Mouse (Mus musculus) cerebellum, adult 2 months (tissue): ENCODE data around the gene Sacs. TPM values are rescaled to one million over a fixed set of nuclear protein-coding genes. Genes with fewer than 3 reads are reported as not detected.

ENCODE experiments used
- DNase-seq, 2 experiments: peaks; one replicate each; pipeline ENCODE4 v3.0.0; 2021
- H3K27ac ChIP-seq: fragments of 200-500 bp; 2 replicates; pipeline ENCODE4 v1.5.1; 2012; ENCODE audit warnings: low read length, control low read depth, inconsistent platforms; ENCODE audit not compliant: insufficient read depth
- H3K27me3 ChIP-seq: fragments of 200-500 bp; 2 replicates; pipeline ENCODE4 v1.6.1; 2012; ENCODE audit warnings: inconsistent platforms, mild to moderate bottlenecking, low read length, moderate library complexity; ENCODE audit not compliant: control insufficient read depth, insufficient read depth
- H3K4me1 ChIP-seq: fragments of 200-500 bp; 2 replicates; pipeline ENCODE4 v1.6.1; 2011; ENCODE audit warnings: low read length; ENCODE audit not compliant: control insufficient read depth, insufficient read depth
- H3K4me3 ChIP-seq: fragments of 200-500 bp; replicated peaks from 2 replicates; pipeline ENCODE3; 2011; ENCODE audit warnings: mild to moderate bottlenecking, low read depth, low read length, control low read depth; ENCODE audit not compliant: insufficient read depth
- CTCF ChIP-seq: fragments of 200-500 bp; IDR thresholded peaks from 2 replicates; pipeline ENCODE4 v1.5.1; 2011; ENCODE audit warnings: low read depth, mild to moderate bottlenecking, control low read depth, low read length, moderate library complexity, borderline replicate concordance; ENCODE audit not compliant: insufficient read depth
- POLR2A ChIP-seq: fragments of 200-500 bp; IDR thresholded peaks from 2 replicates; pipeline ENCODE4 v1.6.1; 2011; ENCODE audit warnings: low read length, control low read depth, borderline replicate concordance; ENCODE audit not compliant: insufficient read depth
- WGBS: fragments of 180-500 bp; shearing (Covaris S2); methylation state at CpG from one replicate; pipeline ENCODE4 v1.1.7; 2018; 5-methylcytosine and 5-hydroxymethylcytosine counted together
- polyA plus RNA-seq: library from polyadenylated mRNA; depleted of rRNA; stranded (reverse); fragments of >200 nt; gene quantifications from 2 replicates; pipeline ENCODE4 v1.2.3, GENCODE M21; 2012; rRNA removed

Sacs gene
- 18.4 and 18.6 TPM in 2 replicates for polyA plus RNA-seq

DNA sequence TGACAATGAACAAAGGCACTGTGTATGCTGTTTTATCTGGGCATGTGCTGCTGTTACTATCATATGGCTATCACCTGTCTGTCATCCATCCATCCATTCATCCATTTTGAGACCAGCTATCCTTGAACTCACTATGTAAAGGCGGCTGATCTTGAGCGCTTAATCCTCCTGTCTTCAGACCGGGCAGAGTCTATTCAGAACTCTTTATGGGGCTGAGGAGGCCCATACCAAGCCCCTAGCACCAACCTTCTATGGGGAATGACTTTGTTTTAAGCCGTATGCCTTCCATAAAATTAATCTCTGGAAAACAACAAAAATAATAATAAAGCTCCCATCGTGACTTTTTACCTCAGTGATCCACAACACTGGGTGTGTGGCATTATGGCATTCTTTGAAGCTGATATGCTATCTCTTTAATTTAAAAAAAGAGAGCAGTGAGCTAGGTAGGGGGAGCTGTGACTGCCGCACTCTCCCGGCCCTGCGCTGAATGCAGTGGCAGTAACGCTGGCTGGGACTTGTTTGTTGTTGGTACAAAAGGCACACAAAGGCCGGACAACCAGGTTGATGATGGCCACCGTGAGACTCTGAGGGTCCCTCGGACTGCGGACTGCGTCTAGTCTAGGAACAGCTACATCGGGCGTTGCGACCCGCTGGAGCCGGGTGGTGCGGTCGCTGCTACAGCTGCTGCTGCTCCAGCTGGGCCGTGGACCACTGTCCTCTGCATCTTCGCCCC, at the start of gene Sacs:
TSS of gene Sacs (plus strand) at position 464 of the 733 bp plus-strand sequence.
- Histone ChIP-seq H3K4me3 (peak within 1 kb of the TSS; percentile 68), H3K4me1 (no peaks in the 10 kb centered on the region; the same call in 1 of the 2 replicates), H3K27me3 (no peaks in the 10 kb centered on the region), H3K27ac (no peak within 1 kb of the TSS)
- 6% methylated on average over 23 of the region's 23 CpGs for WGBS
- DNase-seq = peak; percentile 59 to 68
- TF ChIP-seq CTCF (peak; percentile 32; the same call in 1 of the 2 replicates), POLR2A (peak; percentile 39; the same call in 1 of the 2 replicates)

DNA sequence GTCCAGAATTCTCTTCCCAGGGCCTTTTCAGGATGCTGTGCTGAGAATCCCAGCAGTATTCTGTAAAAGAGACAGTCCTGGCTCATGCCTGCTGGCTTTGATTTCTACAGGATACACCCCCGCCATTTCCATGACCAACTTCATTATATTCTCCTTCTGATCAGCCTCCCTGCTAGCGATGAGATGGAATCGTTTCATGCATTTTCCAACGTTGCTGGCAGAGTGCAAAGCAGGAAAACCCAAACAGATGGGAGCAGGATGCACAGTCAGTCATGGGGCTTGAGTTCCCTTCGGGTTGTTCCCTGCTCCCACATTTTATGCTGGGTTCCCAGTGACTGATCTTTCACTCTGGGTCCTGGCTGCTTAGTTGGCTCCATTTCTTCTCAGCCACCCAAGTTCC, 47.3 kb upstream of the Sacs start:
- Histone ChIP-seq H3K27me3 (no peaks in the 10 kb centered on the region), H3K4me1 (peaks cover 3% of the 10 kb centered on the region), H3K27ac (no peak overlapping the region), H3K4me3 (no peak overlapping the region)
- 13% methylated on average over 5 of the region's 5 CpGs for WGBS
- TF ChIP-seq CTCF = no peak
- TF ChIP-seq POLR2A = no peak
- DNase-seq = peak in 1 of 2 experiments; percentile 4

DNA sequence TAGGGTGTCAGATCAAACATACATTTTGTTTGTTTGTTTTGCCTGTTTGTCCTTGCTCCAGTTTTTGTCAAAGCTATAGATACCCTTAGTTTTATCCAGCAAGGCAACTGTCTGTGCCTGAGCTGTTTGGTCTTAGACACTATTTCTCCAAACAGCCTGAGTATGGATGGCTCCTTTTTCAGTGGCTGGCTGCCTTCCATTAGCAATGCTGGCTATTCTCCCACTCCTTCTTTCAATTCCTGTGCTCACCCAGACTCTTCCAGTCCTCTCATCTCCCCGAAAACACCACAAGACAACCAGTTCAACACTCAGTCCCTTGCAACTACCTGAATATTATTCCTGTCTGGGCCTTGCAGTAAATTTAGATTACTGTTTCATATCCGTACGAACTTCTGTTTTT, 46.2 kb upstream of the Sacs start:
- Histone ChIP-seq H3K27ac (no peak overlapping the region), H3K4me3 (no peak overlapping the region), H3K4me1 (peaks cover 3% of the 10 kb centered on the region), H3K27me3 (no peaks in the 10 kb centered on the region)
- WGBS = 54% methylated on average over 3 of the region's 3 CpGs
- TF ChIP-seq CTCF (no peak), POLR2A (no peak)
- peak; percentile 9 to 17 for DNase-seq

DNA sequence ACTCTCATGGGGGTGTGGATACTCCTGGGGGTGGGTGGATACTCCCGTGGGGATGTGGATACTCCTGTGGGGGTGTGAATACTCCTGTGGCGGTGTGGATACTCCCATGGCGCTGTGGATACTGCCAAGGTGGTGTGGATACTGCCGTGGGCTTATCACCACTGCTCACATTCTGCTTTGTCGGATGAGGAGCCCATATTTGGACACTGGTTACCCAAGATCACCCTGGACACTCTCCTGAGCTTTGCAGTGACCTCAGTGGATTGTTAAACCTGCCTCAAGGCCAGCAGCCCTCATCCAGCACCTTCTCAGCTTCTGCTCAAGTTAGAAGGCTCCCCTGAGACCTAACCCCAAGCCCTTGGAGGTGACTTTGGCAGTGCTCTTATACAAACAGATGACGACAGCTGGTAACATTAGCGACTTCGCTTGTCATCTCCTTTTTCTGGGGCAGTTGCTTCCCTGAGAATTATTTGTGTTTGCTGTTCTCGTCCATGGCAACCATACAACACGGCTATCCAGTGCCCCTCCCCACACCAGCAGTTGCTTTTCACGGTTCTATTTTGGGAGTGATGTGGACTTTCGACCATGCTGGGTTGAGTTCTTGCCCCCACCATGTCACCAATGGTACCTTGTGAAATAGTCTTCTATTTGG, 40.2 kb upstream of the Sacs start:
- DNase-seq = no peak
- 49% methylated on average over 12 of the region's 12 CpGs for WGBS
- no peak for TF ChIP-seq POLR2A
- TF ChIP-seq CTCF = no peak
- Histone ChIP-seq H3K27me3 (no peaks in the 10 kb centered on the region), H3K4me1 (no peaks in the 10 kb centered on the region), H3K27ac (no peak overlapping the region), H3K4me3 (no peak overlapping the region)

DNA sequence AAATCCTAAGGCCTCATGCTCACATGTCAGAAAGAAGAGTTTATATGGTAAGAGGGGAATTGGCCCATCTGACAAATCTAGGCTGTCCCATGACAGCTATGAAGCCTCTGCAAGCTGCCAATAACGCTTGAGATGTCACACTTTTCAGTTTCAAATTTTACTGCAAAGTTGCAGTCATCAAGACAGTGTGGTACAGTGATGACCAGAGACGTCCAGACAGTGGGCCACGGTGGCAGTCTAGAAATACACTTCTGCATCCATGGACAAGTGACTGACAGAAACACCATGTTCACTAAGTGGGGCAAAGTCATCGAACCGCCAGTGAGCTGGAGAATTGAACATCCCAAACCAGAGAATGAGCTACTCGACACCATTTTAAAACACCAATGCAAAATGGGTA, 37.5 kb upstream of the Sacs start:
- H3K27ac ChIP-seq = no peak overlapping the region
- no peak overlapping the region for H3K4me3 ChIP-seq
- no peaks in the 10 kb centered on the region for H3K4me1 ChIP-seq
- no peak for TF ChIP-seq CTCF
- no peak for TF ChIP-seq POLR2A
- 78% methylated on average over 6 of the region's 6 CpGs for WGBS
- no peaks in the 10 kb centered on the region; the same call in 1 of the 2 replicates for H3K27me3 ChIP-seq
- no peak for DNase-seq

DNA sequence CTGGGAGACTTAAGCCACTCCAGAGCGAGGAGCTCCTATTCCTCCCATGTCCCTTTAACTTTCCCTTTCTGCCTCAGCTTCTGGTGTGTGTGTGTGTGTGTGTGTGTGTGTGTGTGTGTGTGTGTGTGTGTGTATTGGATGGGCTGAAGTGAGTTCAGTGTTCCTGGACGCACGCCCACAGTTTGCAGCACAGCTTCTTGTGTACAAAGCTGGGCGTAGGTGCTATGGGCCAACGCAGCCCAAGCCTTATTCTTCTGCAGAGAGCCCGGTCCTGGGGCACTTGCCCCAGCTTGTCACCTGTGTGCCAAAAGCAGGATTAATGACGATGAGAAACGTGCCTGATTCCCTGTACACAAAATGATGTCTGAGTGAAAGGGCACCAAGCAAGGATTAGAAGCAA, 31.9 kb upstream of the Sacs start:
- Histone ChIP-seq H3K4me3 (no peak overlapping the region), H3K27me3 (no peaks in the 10 kb centered on the region; the same call in 1 of the 2 replicates), H3K4me1 (no peaks in the 10 kb centered on the region), H3K27ac (no peak overlapping the region)
- TF ChIP-seq CTCF (no peak), POLR2A (no peak)
- DNase-seq = no peak
- WGBS = 62% methylated on average over 8 of the region's 8 CpGs

DNA sequence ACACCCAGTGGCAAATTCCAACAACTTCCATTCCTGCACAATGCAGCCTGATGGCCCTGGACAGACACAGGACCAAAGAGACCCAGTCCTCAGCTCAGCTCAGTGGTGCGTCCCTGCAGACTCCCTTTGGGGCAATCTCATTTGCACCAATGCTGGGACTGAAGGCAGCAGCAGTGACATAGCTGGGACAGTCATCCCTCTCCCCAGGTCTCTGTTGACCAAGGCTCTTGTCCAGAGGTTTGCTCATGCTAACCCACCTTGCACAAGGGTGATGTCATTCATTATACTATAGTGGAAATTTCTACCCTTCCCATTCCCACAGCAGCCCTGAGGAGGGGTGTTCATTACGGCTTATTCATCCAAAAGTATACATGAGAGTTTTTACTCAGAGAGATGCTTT, 29.6 kb upstream of the Sacs start:
- H3K27me3 ChIP-seq = no peaks in the 10 kb centered on the region; the same call in 1 of the 2 replicates
- 89% methylated on average over 2 of the region's 2 CpGs for WGBS
- no peaks in the 10 kb centered on the region for H3K4me1 ChIP-seq
- H3K27ac ChIP-seq = no peak overlapping the region
- DNase-seq = no peak
- H3K4me3 ChIP-seq = no peak overlapping the region
- no peak for TF ChIP-seq POLR2A
- no peak for TF ChIP-seq CTCF

DNA sequence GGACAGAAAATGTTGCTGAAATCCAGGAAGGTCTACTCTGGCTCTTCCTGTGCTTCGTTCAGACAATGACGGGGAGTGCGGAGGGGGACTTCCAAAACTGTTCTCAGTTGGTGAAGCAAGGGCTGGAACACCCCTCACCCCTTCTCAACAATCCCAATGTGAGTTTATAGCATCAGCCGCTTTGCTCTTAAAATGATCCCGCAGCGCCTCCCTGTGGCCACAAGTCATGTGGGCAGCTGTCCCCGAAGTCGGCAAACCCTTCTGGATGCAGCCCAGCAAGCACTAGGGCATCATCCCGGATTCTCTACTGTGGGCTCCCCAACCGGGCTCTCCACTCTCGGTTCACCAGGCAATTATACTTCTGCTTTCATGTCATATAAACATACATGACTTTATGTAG, 25.9 kb upstream of the Sacs start:
- H3K27me3 ChIP-seq = no peaks in the 10 kb centered on the region
- no peak overlapping the region for H3K27ac ChIP-seq
- peak; percentile 61 to 78 for DNase-seq
- H3K4me1 ChIP-seq = no peaks in the 10 kb centered on the region
- 2% methylated on average over 11 of the region's 11 CpGs for WGBS
- H3K4me3 ChIP-seq = no peak overlapping the region
- no peak for TF ChIP-seq POLR2A
- TF ChIP-seq CTCF = peak; percentile 90
